Mouse (Mus musculus) T-helper 1 cell (primary cell): ENCODE measurements around the gene Nelfb.
"Not testable (repeated sequence)": the region's sequence is repeated elsewhere in the genome, so short reads cannot be mapped to it uniquely, and the experiment has no call there.

ENCODE experiments used
- in situ Hi-C: fragments of 300-600 bp; cut with MboI, MseI; formaldehyde crosslinking; loops from one replicate; pipeline ENCODE4 v1.15.1; 2025; ENCODE audit warnings: high pct_unique_total_duplicates

Gene Nelfb

GRCm38 (mm10) chr2:25211121-25211670 is at the start of gene Nelfb:
TSS of gene Nelfb (minus strand) at chr2:25211489.
- in situ Hi-C loops, result no loop called here

- in situ Hi-C loops, result no loop called here
Measured at GRCm38 (mm10) chr2:25258887-25259286, 47.6 kb upstream of the Nelfb start.

GRCm38 (mm10) chr2:25257250-25257649 is 46.0 kb upstream of the Nelfb start:
- in situ Hi-C loops, result not testable (repeated sequence)

- in situ Hi-C loops, result not testable (repeated sequence)
Measured at GRCm38 (mm10) chr2:25256443-25257109, 45.3 kb upstream of the Nelfb start.

GRCm38 (mm10) chr2:25255284-25255779 is 44.0 kb upstream of the Nelfb start, which contains the start of gene Tmem203:
TSS of gene Tmem203 (plus strand) at chr2:25255439.
- in situ Hi-C loops, result no loop called here

GRCm38 (mm10) chr2:25252331-25252730 is 41.0 kb upstream of the Nelfb start:
- in situ Hi-C loops, result loop anchor here (5.0 kb wide), 1 partner anchor 60 kb away; no protein-coding TSS in a partner anchor

GRCm38 (mm10) chr2:25246183-25247072 is 35.1 kb upstream of the Nelfb start, which contains the start of gene AL732309.1:
TSS of gene AL732309.1 (minus strand) at chr2:25246863.
- in situ Hi-C loops, result no loop called here

GRCm38 (mm10) chr2:25244144-25244543 is 32.9 kb upstream of the Nelfb start:
- in situ Hi-C loops, result no loop called here

GRCm38 (mm10) chr2:25243342-25243741 is 32.1 kb upstream of the Nelfb start:
- in situ Hi-C loops, result no loop called here

GRCm38 (mm10) chr2:25242101-25242506 is 30.8 kb upstream of the Nelfb start, which contains the start of the genes Rnf208 and Cysrt1:
TSS of gene Rnf208 (plus strand) at chr2:25242255.
TSS of gene Cysrt1 (minus strand) at chr2:25242452.
- in situ Hi-C loops, result no loop called here

GRCm38 (mm10) chr2:25241438-25241775 is 30.1 kb upstream of the Nelfb start:
- in situ Hi-C loops, result no loop called here

- in situ Hi-C loops, result no loop called here
Measured at GRCm38 (mm10) chr2:25240723-25241437, 29.6 kb upstream of the Nelfb start.

- in situ Hi-C loops, result no loop called here
Measured at GRCm38 (mm10) chr2:25240310-25240709, 29.0 kb upstream of the Nelfb start.

GRCm38 (mm10) chr2:25239766-25240165 is 28.5 kb upstream of the Nelfb start:
- in situ Hi-C loops, result no loop called here

GRCm38 (mm10) chr2:25238106-25238505 is 26.8 kb upstream of the Nelfb start:
- in situ Hi-C loops, result no loop called here

GRCm38 (mm10) chr2:25237522-25237921 is 26.2 kb upstream of the Nelfb start:
- in situ Hi-C loops, result no loop called here

- in situ Hi-C loops, result no loop called here
Measured at GRCm38 (mm10) chr2:25236614-25237013, 25.3 kb upstream of the Nelfb start, which contains the start of gene Rnf224. TSS of gene Rnf224 (minus strand) at chr2:25236787.

- in situ Hi-C loops, result no loop called here
Measured at GRCm38 (mm10) chr2:25234551-25235220, 23.4 kb upstream of the Nelfb start.

- in situ Hi-C loops, result no loop called here
Measured at GRCm38 (mm10) chr2:25234050-25234449, 22.8 kb upstream of the Nelfb start, which contains the start of gene Slc34a3. TSS of gene Slc34a3 (minus strand) at chr2:25234364.

GRCm38 (mm10) chr2:25233421-25233820 is 22.1 kb upstream of the Nelfb start:
- in situ Hi-C loops, result no loop called here

- in situ Hi-C loops, result no loop called here
Measured at GRCm38 (mm10) chr2:25231038-25231437, 19.7 kb upstream of the Nelfb start.
